Mouse (Mus musculus) liver, embryonic 15.5 days (tissue): ENCODE data around the gene Ccdc69. TPM values are rescaled to one million over a fixed set of nuclear protein-coding genes. Genes with fewer than 3 reads are reported as not detected.
A peak's percentile ranks its signal among the peaks of the same experiment; 100 is the strongest.

Experiments used
- ATAC-seq: fragments of 200-750 bp; cut with Nextera tagmentation; 2 replicates; pipeline ENCODE4 v1.8.0; 2017; ENCODE audit warnings: moderate number of reproducible peaks, mild to moderate bottlenecking, moderate library complexity; ENCODE audit not compliant: insufficient read depth
- H3K27ac ChIP-seq: fragments of 300-500 bp; sonication (generic); replicated peaks from 2 replicates; pipeline ENCODE4 v1.5.1; 2015; ENCODE audit warnings: mild to moderate bottlenecking, inconsistent platforms
- H3K27me3 ChIP-seq: fragments of 300-500 bp; sonication (generic); 2 replicates; pipeline ENCODE4 v1.6.1; 2015; ENCODE audit warnings: mild to moderate bottlenecking, inconsistent platforms
- H3K36me3 ChIP-seq: fragments of 300-500 bp; sonication (generic); replicated peaks from 2 replicates; pipeline ENCODE4 v1.6.1; 2015; ENCODE audit warnings: moderate library complexity, mild to moderate bottlenecking, inconsistent platforms
- H3K4me1 ChIP-seq: fragments of 300-500 bp; sonication (generic); replicated peaks from 2 replicates; pipeline ENCODE4 v1.6.1; 2015; ENCODE audit warnings: inconsistent platforms
- H3K4me2 ChIP-seq: fragments of 300-500 bp; sonication (generic); 2 replicates; pipeline ENCODE4 v1.6.1; 2015; ENCODE audit warnings: moderate library complexity, mild to moderate bottlenecking, inconsistent platforms
- H3K4me3 ChIP-seq: fragments of 300-500 bp; sonication (generic); replicated peaks from 2 replicates; pipeline ENCODE4 v1.5.1; 2015; ENCODE audit warnings: mild to moderate bottlenecking, inconsistent platforms
- H3K9ac ChIP-seq: fragments of 300-500 bp; sonication (generic); 2 replicates; pipeline ENCODE4 v1.6.1; 2015; ENCODE audit warnings: moderate library complexity, mild to moderate bottlenecking, inconsistent platforms
- H3K9me3 ChIP-seq: fragments of 300-500 bp; sonication (generic); replicated peaks from 2 replicates; pipeline ENCODE4 v1.6.1; 2016; ENCODE audit warnings: inconsistent platforms
- WGBS: fragments of 180-500 bp; shearing (Covaris S2); methylation state at CpG from one replicate; pipeline ENCODE4 v1.1.7; 2015; ENCODE audit warnings: mixed read lengths; ENCODE audit not compliant: insufficient replicate concordance; 5-methylcytosine and 5-hydroxymethylcytosine counted together
- polyA plus RNA-seq: library from polyadenylated mRNA; unstranded; fragments of >200 nt; fragmentation: Nextera tagmentation; extraction: Ambion mirVana; gene quantifications from 2 replicates; pipeline ENCODE4 v1.2.1, GENCODE M21; 2015

Ccdc69 gene
- polyA plus RNA-seq, 1 experiment from 2014 or later: 1.4 TPM

GRCm38 (mm10) chr11:55012551-55013521 is 65.1 kb downstream of the Ccdc69 start:
- no peaks in the 10 kb centered on the region for H3K27me3 ChIP-seq

GRCm38 (mm10) chr11:55011440-55011839 is 66.5 kb downstream of the Ccdc69 start:
- no peaks in the 10 kb centered on the region for H3K9me3 ChIP-seq
- WGBS: 56% methylated on average over 3 of the region's 3 CpGs
- no peak overlapping the region for H3K4me3 ChIP-seq
- ATAC-seq: no peak
- no peak overlapping the region for H3K27ac ChIP-seq
- peaks cover 11% of the 10 kb centered on the region for H3K4me1 ChIP-seq
- H3K4me2 ChIP-seq: no peak overlapping the region
- no peaks in the 10 kb centered on the region for H3K27me3 ChIP-seq
- peaks cover 58% of the 10 kb centered on the region for H3K36me3 ChIP-seq
- no peak overlapping the region for H3K9ac ChIP-seq

More at GRCm38 (mm10) chr11:55012551-55013521, 65.1 kb downstream of the Ccdc69 start:
- 0 out of 2 replicates have a peak, but pooled peaks have one; percentile 29 for ATAC-seq
- Histone ChIP-seq H3K9ac (no peak overlapping the region), H3K4me1 (peaks cover 11% of the 10 kb centered on the region), H3K36me3 (peaks cover 46% of the 10 kb centered on the region), H3K27ac (no peak overlapping the region), H3K9me3 (no peaks in the 10 kb centered on the region), H3K4me3 (no peak overlapping the region), H3K4me2 (no peak overlapping the region)
- 63% methylated on average over 5 of the region's 5 CpGs for WGBS

- Histone ChIP-seq H3K4me1 (peaks cover 2% of the 10 kb centered on the region; the same call in 1 of the 2 replicates), H3K27ac (no peak overlapping the region), H3K4me2 (no peak overlapping the region), H3K27me3 (no peaks in the 10 kb centered on the region), H3K36me3 (peaks cover 70% of the 10 kb centered on the region), H3K9me3 (no peaks in the 10 kb centered on the region), H3K9ac (no peak overlapping the region), H3K4me3 (no peak overlapping the region)
- 26% methylated on average over 6 of the region's 6 CpGs for WGBS
- ATAC-seq: no peak
Measured at GRCm38 (mm10) chr11:55008230-55008629, 69.7 kb downstream of the Ccdc69 start.

- no peaks in the 10 kb centered on the region for H3K9me3 ChIP-seq
- no peak for ATAC-seq
- H3K4me3 ChIP-seq: no peak overlapping the region
- H3K4me2 ChIP-seq: no peak overlapping the region
- H3K27ac ChIP-seq: no peak overlapping the region
- H3K9ac ChIP-seq: no peak overlapping the region
- peaks cover 2% of the 10 kb centered on the region; the same call in 1 of the 2 replicates for H3K4me1 ChIP-seq
- 67% methylated on average over 5 of the region's 5 CpGs for WGBS
- peaks cover 76% of the 10 kb centered on the region for H3K36me3 ChIP-seq
- no peaks in the 10 kb centered on the region for H3K27me3 ChIP-seq
Measured at GRCm38 (mm10) chr11:55005684-55006083, 72.2 kb downstream of the Ccdc69 start.

- H3K27ac ChIP-seq: no peak overlapping the region
- H3K4me2 ChIP-seq: no peak overlapping the region
- no peak overlapping the region for H3K4me3 ChIP-seq
- no peak for ATAC-seq
- H3K4me1 ChIP-seq: peaks cover 2% of the 10 kb centered on the region; the same call in 1 of the 2 replicates
- no peaks in the 10 kb centered on the region for H3K9me3 ChIP-seq
- H3K27me3 ChIP-seq: no peaks in the 10 kb centered on the region
- peaks cover 74% of the 10 kb centered on the region for H3K36me3 ChIP-seq
- 56% methylated on average over 7 of the region's 7 CpGs for WGBS
- H3K9ac ChIP-seq: no peak overlapping the region
Measured at GRCm38 (mm10) chr11:55004970-55005502, 72.9 kb downstream of the Ccdc69 start.

Other genes with a start within 250 kb of the Ccdc69 start
- gene Lyrm7, start 217.2 kb downstream of the Ccdc69 start, polyA plus RNA-seq: 2.6 and 4.1 TPM in 2 replicates
- 305 and 377 TPM in 2 replicates for gene Hint1, start 211.7 kb downstream of the Ccdc69 start, polyA plus RNA-seq
- gene Gpx3, start 175.7 kb downstream of the Ccdc69 start, polyA plus RNA-seq: 43.1 and 43.3 TPM in 2 replicates
- gene Tnip1, start 115.2 kb downstream of the Ccdc69 start, polyA plus RNA-seq: 6.1 and 6.6 TPM in 2 replicates
- 54.2 and 57.5 TPM in 2 replicates for gene Anxa6, start 44.7 kb downstream of the Ccdc69 start, polyA plus RNA-seq
- 22.4 and 26.8 TPM in 2 replicates for gene Gm2a, start 20.0 kb upstream of the Ccdc69 start, polyA plus RNA-seq
- not detected in 2 replicates for gene Slc36a3, start 73.6 kb upstream of the Ccdc69 start, polyA plus RNA-seq
- gene Slc36a2, start 106.9 kb upstream of the Ccdc69 start, polyA plus RNA-seq: 27.3 and 33.2 TPM in 2 replicates
- gene Slc36a1, start 126.2 kb upstream of the Ccdc69 start, polyA plus RNA-seq: 1.8 and 2.6 TPM in 2 replicates